Mouse (Mus musculus) embryonic facial prominence, embryonic 10.5 days (tissue): ENCODE measurements at regions not wholly inside any gene's neighbourhood (a gene's known extent, or its start where the extent isn't known, plus 50 kb on each side); places are given as distances from the start of the nearest gene placed in this dataset.

Experiments used
- DNase-seq: peaks from one replicate; pipeline ENCODE4 v3.0.0-alpha.2; 2017; ENCODE audit warnings: low spot score
- H3K27ac ChIP-seq: fragments of 300-500 bp; sonication (generic); replicated peaks from 2 replicates; pipeline ENCODE4 v1.5.1; 2016; ENCODE audit warnings: mild to moderate bottlenecking
- H3K27me3 ChIP-seq: fragments of 300-500 bp; sonication (generic); replicated peaks from 2 replicates; pipeline ENCODE4 v1.6.1; 2016; ENCODE audit warnings: low read depth, mild to moderate bottlenecking; ENCODE audit not compliant: poor library complexity, severe bottlenecking
- H3K36me3 ChIP-seq: fragments of 300-500 bp; sonication (generic); replicated peaks from 2 replicates; pipeline ENCODE4 v1.6.1; 2016; ENCODE audit warnings: mild to moderate bottlenecking, moderate library complexity
- H3K4me1 ChIP-seq: fragments of 300-500 bp; sonication (generic); 2 replicates; pipeline ENCODE4 v1.6.1; 2016
- H3K4me3 ChIP-seq: fragments of 300-500 bp; sonication (generic); 2 replicates; pipeline ENCODE4 v1.5.1; 2016; ENCODE audit warnings: mild to moderate bottlenecking, moderate library complexity
- H3K9me3 ChIP-seq: fragments of 300-500 bp; sonication (generic); 2 replicates; pipeline ENCODE4 v1.6.1; 2016; ENCODE audit warnings: mild to moderate bottlenecking
- WGBS: fragments of 180-500 bp; shearing (Covaris S2); methylation state at CpG from one replicate; pipeline ENCODE4 v1.1.7; 2016; 5-methylcytosine and 5-hydroxymethylcytosine counted together

- Histone ChIP-seq H3K27me3 (peaks cover 3% of the 10 kb centered on the region), H3K4me1 (peaks cover 55% of the 10 kb centered on the region), H3K27ac (peak overlapping the region; percentile 48), H3K4me3 (no peak overlapping the region), H3K9me3 (no peaks in the 10 kb centered on the region), H3K36me3 (no peaks in the 10 kb centered on the region)
- 74% methylated on average over 10 of the region's 10 CpGs for WGBS
- peak; percentile 34 for DNase-seq
These were observed 169.0 kb upstream of the Sulf2 start for GRCm38 (mm10) chr2:166324439-166324838.

- no peaks in the 10 kb centered on the region for H3K36me3 ChIP-seq
- H3K9me3 ChIP-seq, result no peaks in the 10 kb centered on the region
- peak overlapping the region; percentile 57 for H3K27ac ChIP-seq
- H3K4me3 ChIP-seq, result no peak overlapping the region
- peaks cover 50% of the 10 kb centered on the region for H3K4me1 ChIP-seq
- WGBS, result 72% methylated on average over 6 of the region's 6 CpGs
- peaks cover 18% of the 10 kb centered on the region for H3K27me3 ChIP-seq
- no peak for DNase-seq
These were observed 167.2 kb upstream of the Sulf2 start for GRCm38 (mm10) chr2:166322668-166323043.

GRCm38 (mm10) chr2:166321992-166322667 is 166.7 kb upstream of the Sulf2 start:
- peaks cover 23% of the 10 kb centered on the region for H3K27me3 ChIP-seq
- H3K27ac ChIP-seq, result peak overlapping the region; percentile 35
- no peaks in the 10 kb centered on the region for H3K9me3 ChIP-seq
- WGBS, result 80% methylated on average over 6 of the region's 6 CpGs
- no peaks in the 10 kb centered on the region for H3K36me3 ChIP-seq
- H3K4me1 ChIP-seq, result peaks cover 49% of the 10 kb centered on the region
- DNase-seq, result no peak
- no peak overlapping the region for H3K4me3 ChIP-seq

GRCm38 (mm10) chr2:166316409-166316916 is 161.0 kb upstream of the Sulf2 start:
- Histone ChIP-seq H3K27me3 (peaks cover 49% of the 10 kb centered on the region), H3K4me3 (no peak overlapping the region), H3K9me3 (no peaks in the 10 kb centered on the region), H3K27ac (peak overlapping the region; percentile 60; the same call in 1 of the 2 replicates), H3K36me3 (no peaks in the 10 kb centered on the region), H3K4me1 (peaks cover 21% of the 10 kb centered on the region)
- WGBS, result 16% methylated on average over 10 of the region's 10 CpGs
- peak; percentile 34 for DNase-seq

GRCm38 (mm10) chr2:166310438-166310837 is 155.0 kb upstream of the Sulf2 start:
- Histone ChIP-seq H3K27ac (no peak overlapping the region), H3K27me3 (peaks cover 24% of the 10 kb centered on the region), H3K4me1 (peaks cover 36% of the 10 kb centered on the region), H3K4me3 (no peak overlapping the region), H3K9me3 (no peaks in the 10 kb centered on the region), H3K36me3 (no peaks in the 10 kb centered on the region)
- DNase-seq, result no peak
- WGBS, result 88% methylated on average over 5 of the region's 5 CpGs

GRCm38 (mm10) chr2:166309882-166310281 is 154.4 kb upstream of the Sulf2 start:
- no peaks in the 10 kb centered on the region for H3K36me3 ChIP-seq

GRCm38 (mm10) chr2:166307551-166307950 is 152.1 kb upstream of the Sulf2 start:
- Histone ChIP-seq H3K9me3 (no peaks in the 10 kb centered on the region), H3K4me1 (peaks cover 54% of the 10 kb centered on the region), H3K27ac (peak overlapping the region; percentile 48), H3K36me3 (no peaks in the 10 kb centered on the region), H3K4me3 (no peak overlapping the region), H3K27me3 (no peaks in the 10 kb centered on the region)
- no peak for DNase-seq
- WGBS, result 72% methylated on average over 13 of the region's 13 CpGs

More at GRCm38 (mm10) chr2:166309882-166310281, 154.4 kb upstream of the Sulf2 start:
- H3K4me1 ChIP-seq, result peaks cover 41% of the 10 kb centered on the region
- H3K4me3 ChIP-seq, result no peak overlapping the region
- peaks cover 19% of the 10 kb centered on the region for H3K27me3 ChIP-seq
- H3K9me3 ChIP-seq, result no peaks in the 10 kb centered on the region
- WGBS, result 95% methylated on average over 2 of the region's 2 CpGs
- no peak overlapping the region for H3K27ac ChIP-seq
- no peak for DNase-seq

- H3K36me3 ChIP-seq, result no peaks in the 10 kb centered on the region
- no peak for DNase-seq
- 86% methylated on average over 30 of the region's 30 CpGs for WGBS
These were observed 149.9 kb upstream of the Sulf2 start for GRCm38 (mm10) chr2:166305044-166306002.

GRCm38 (mm10) chr2:166303854-166304253 is 148.4 kb upstream of the Sulf2 start:
- no peak for DNase-seq
- Histone ChIP-seq H3K27me3 (no peaks in the 10 kb centered on the region), H3K9me3 (peaks cover 4% of the 10 kb centered on the region; the same call in 1 of the 2 replicates), H3K4me1 (peaks cover 47% of the 10 kb centered on the region), H3K4me3 (no peak overlapping the region), H3K36me3 (no peaks in the 10 kb centered on the region), H3K27ac (peak overlapping the region; percentile 49)
- WGBS, result 75% methylated on average over 2 of the region's 2 CpGs

More at GRCm38 (mm10) chr2:166305044-166306002, 149.9 kb upstream of the Sulf2 start:
- Histone ChIP-seq H3K9me3 (peaks cover 4% of the 10 kb centered on the region; the same call in 1 of the 2 replicates), H3K4me3 (no peak overlapping the region), H3K4me1 (peaks cover 54% of the 10 kb centered on the region), H3K27me3 (no peaks in the 10 kb centered on the region), H3K27ac (peak overlapping the region; percentile 74)

GRCm38 (mm10) chr2:166301161-166301560 is 145.7 kb upstream of the Sulf2 start:
- 87% methylated on average over 9 of the region's 9 CpGs for WGBS
- Histone ChIP-seq H3K4me1 (peaks cover 29% of the 10 kb centered on the region), H3K27ac (peak overlapping the region; percentile 48; the same call in 1 of the 2 replicates), H3K9me3 (peaks cover 4% of the 10 kb centered on the region; the same call in 1 of the 2 replicates), H3K27me3 (no peaks in the 10 kb centered on the region), H3K4me3 (no peak overlapping the region), H3K36me3 (no peaks in the 10 kb centered on the region)
- DNase-seq, result no peak

- H3K9me3 ChIP-seq, result no peaks in the 10 kb centered on the region
- WGBS, result 73% methylated on average over 10 of the region's 10 CpGs
- H3K27me3 ChIP-seq, result no peaks in the 10 kb centered on the region
- no peaks in the 10 kb centered on the region for H3K36me3 ChIP-seq
- H3K4me3 ChIP-seq, result no peak overlapping the region
- H3K27ac ChIP-seq, result peak overlapping the region; percentile 15
- DNase-seq, result no peak
- H3K4me1 ChIP-seq, result peaks cover 54% of the 10 kb centered on the region
These were observed 139.2 kb upstream of the Sulf2 start for GRCm38 (mm10) chr2:166294672-166295071.

- Histone ChIP-seq H3K27me3 (no peaks in the 10 kb centered on the region), H3K36me3 (no peaks in the 10 kb centered on the region), H3K27ac (no peak overlapping the region), H3K4me1 (peaks cover 64% of the 10 kb centered on the region), H3K4me3 (no peak overlapping the region), H3K9me3 (no peaks in the 10 kb centered on the region)
- DNase-seq, result no peak
- 90% methylated on average over 6 of the region's 6 CpGs for WGBS
These were observed 137.5 kb upstream of the Sulf2 start for GRCm38 (mm10) chr2:166292987-166293386.
